Mouse (Mus musculus) spleen, adult 2 months (tissue): ENCODE measurements at regions not wholly inside any gene's neighbourhood (a gene's known extent, or its start where the extent isn't known, plus 50 kb on each side); places are given as distances from the start of the nearest gene placed in this dataset.

Experiments used
- CTCF ChIP-seq: fragments of 200-500 bp; IDR thresholded peaks from 2 replicates; pipeline ENCODE4 v1.5.1; 2011; ENCODE audit warnings: mild to moderate bottlenecking, inconsistent platforms; ENCODE audit not compliant: insufficient read depth, insufficient read length, insufficient replicate concordance; ENCODE audit errors: extremely low read depth
- POLR2A ChIP-seq: fragments of 200-500 bp; IDR thresholded peaks from 2 replicates; pipeline ENCODE4 v1.6.1; 2011; ENCODE audit warnings: low read depth, low read length, inconsistent platforms

DNA sequence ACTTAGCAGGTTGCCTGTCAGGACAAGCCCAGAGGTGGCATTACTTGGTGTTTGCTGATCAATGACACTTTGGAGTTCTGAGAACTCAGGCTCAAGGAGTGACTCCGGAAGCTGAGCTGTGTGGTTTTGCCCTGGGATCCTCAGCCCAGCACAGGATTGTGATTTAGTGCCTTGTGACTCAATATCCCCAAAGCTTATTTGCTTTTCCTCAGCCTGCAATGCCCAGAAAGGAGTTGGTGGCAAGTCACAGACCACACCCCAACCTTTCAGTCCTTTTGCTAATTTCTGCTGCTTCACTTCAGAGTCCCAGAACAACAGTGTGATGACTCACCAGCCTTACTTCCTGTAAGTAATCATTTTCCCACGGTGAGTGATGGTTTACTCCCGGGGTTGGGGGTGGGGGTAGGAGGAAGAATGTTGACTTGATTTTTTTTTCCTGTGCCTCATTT, 198.5 kb upstream of the Marcks start:
- TF ChIP-seq CTCF = no peak
- TF ChIP-seq POLR2A = no peak
